In the genomic region with DNA sequence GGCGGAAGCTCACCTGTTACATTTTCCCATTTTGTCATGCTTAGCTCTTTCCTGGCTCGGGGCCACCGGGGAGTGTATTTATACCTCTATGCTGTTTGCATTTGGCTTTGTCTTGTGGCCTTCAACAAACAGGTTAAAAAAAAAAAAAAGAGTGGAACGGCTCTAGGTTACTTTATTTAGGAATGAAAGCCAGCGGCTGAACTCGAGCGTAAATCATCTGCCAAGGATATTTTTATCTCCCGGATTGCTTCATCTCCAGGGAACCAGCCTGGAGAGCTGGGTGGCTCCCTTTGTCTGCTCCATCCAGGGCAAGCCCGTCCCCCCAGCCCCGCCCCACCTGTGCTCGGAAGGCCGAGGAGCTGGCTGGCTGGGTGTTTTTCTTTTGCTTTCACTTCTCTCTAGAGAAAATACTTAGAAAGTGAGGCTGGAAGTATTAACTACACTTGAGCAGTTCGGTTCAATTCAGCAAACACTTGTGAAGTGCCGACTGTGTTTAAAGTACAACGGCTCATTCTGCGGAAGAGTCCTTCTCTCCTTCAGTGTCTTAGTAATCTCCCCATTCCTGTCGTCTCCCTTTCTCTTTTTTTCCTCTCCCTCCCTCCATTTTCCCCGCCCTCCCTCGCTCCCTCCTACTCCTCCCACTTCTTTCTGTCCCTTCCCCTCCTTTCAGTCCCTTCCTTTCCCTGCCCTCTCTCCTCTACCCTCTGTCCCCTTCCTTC, we compare ENCODE assay signal across 8 mouse cellular contexts. TPM values are rescaled to one million over a fixed set of nuclear protein-coding genes. Genes with fewer than 3 reads are reported as not detected.
A peak's percentile ranks its signal among the peaks of the same experiment; 100 is the strongest.
DNase-seq lines count a peak whose midpoint lies in the region; ATAC-seq lines count a peak whose summit lies in the region.

No protein-coding gene starts in this region.

- no peaks in the 10 kb centered on the region for H3K9me3 ChIP-seq in hindbrain, embryonic 16.5 days (ENCODE audit: control insufficient read depth, low read length)
- no peaks in the 10 kb centered on the region for H3K9me3 ChIP-seq in megakaryocyte, embryonic 14.5 days

- peak; percentile 58; the same call in 1 of the 2 replicates for ATAC-seq in hindbrain, embryonic 16.5 days
- no peak for ATAC-seq in monocyte, adult 5-6 weeks (replicated peaks; ENCODE audit: insufficient number of reproducible peaks, low FRiP score, low TSS enrichment, poor library complexity, severe bottlenecking)

- peak overlapping the region; percentile 38 for H3K4me3 ChIP-seq in hindbrain, embryonic 16.5 days (ENCODE audit: low read length)
- peak overlapping the region; percentile 89 for H3K4me3 ChIP-seq in megakaryocyte, embryonic 14.5 days (replicated peaks)

- no peaks in the 10 kb centered on the region for H3K27me3 ChIP-seq in hindbrain, embryonic 16.5 days (replicated peaks; ENCODE audit: control insufficient read depth, insufficient read depth, low read length)
- H3K27me3 ChIP-seq in megakaryocyte, embryonic 14.5 days (replicated peaks) = peaks cover 19% of the 10 kb centered on the region

- no peaks in the 10 kb centered on the region for H3K36me3 ChIP-seq in hindbrain, embryonic 16.5 days (ENCODE audit: control insufficient read depth, insufficient read depth, low read length)
- no peaks in the 10 kb centered on the region for H3K36me3 ChIP-seq in megakaryocyte, embryonic 14.5 days (replicated peaks; ENCODE audit: low read length)

- peak; percentile 85 for DNase-seq in adipocyte (ENCODE audit: low spot score)
- DNase-seq in cerebellum, postnatal 25 days = peak; percentile 67 to 81
- peak; percentile 43 for DNase-seq in gastrocnemius, postnatal 10 days
- DNase-seq in left cerebral cortex, postnatal 14 days (ENCODE audit: low spot score in 2 of 2) = peak; percentile 34
- peak; percentile 52 for DNase-seq in right cerebral cortex, postnatal 25 days

- 2% methylated on average over 19 of the region's 19 CpGs for WGBS in hindbrain, embryonic 16.5 days

- no peak overlapping the region for H3K27ac ChIP-seq in hindbrain, embryonic 16.5 days (ENCODE audit: low read depth, low read length)

- H3K4me1 ChIP-seq in hindbrain, embryonic 16.5 days (ENCODE audit: control insufficient read depth, insufficient read depth, low read depth, low read length) = peaks cover 11% of the 10 kb centered on the region
- peaks cover 18% of the 10 kb centered on the region for H3K4me1 ChIP-seq in megakaryocyte, embryonic 14.5 days

- peak overlapping the region; percentile 41 for H3K9ac ChIP-seq in hindbrain, embryonic 16.5 days (ENCODE audit: low read depth, low read length)

- intact Hi-C loops in left cerebral cortex, postnatal 14 days (cut with DNase I) = loop anchor here (5.0 kb wide), 1 partner anchor 132 kb away; a partner anchor contains a TSS

- peak overlapping the region; percentile 62 for H3K4me2 ChIP-seq in hindbrain, embryonic 16.5 days (ENCODE audit: low read length)

RNA-seq across cellular contexts. Expression of a gene that starts 44.6 kb away (rescaled TPM):
- under 1 TPM; 0.02 to 0.07 TPM for total RNA-seq in gastrocnemius, postnatal 10 days (2021)
- 0.15 and 0.21 TPM in 2 replicates for polyA plus RNA-seq in hindbrain, embryonic 16.5 days (2015; fragmentation: Nextera tagmentation; extraction: Ambion mirVana)
- 1 to 10 TPM; 3.0 to 3.6 TPM for total RNA-seq in left cerebral cortex, postnatal 14 days (2021)
- polyA plus RNA-seq in megakaryocyte, embryonic 14.5 days (2012; ENCODE audit: insufficient read depth, low replicate concordance) = 0.01 TPM in 1 of 2 replicates, not detected in the other
- total RNA-seq in monocyte, adult 5-6 weeks (2017) = 0.10 TPM in 1 of 3 replicates, not detected in the others

Comparison
In these comparisons a context has a peak if more than half of its experiments do, and no peak if none do; other contexts are left out.
1. DNase-seq: peak in every context shown above with its lines; median percentile 85 in adipocyte; 74 in cerebellum, postnatal 25 days; 52 in right cerebral cortex, postnatal 25 days; 43 in gastrocnemius, postnatal 10 days; 34 in left cerebral cortex, postnatal 14 days.